ENCODE assay signal across 17 mouse cellular contexts in the genomic region with DNA sequence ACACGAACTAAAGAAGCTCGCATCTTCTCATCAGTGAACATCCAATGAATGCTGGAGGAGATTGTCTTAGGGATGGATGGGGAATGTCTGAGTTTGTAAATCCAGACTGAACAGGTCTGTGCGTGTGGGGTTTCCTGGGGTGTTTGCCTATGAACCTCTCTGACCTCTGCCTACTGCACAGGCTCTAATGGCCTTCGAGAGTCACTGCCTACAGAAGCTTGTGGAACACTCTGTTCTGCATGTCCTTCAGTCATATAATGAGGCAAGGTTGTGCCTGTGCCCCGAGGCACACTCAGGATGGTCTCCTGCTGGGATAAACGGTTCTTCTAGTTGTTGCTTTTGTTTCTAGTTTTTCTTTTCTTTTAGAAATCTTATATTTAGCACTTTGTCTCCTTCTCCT.
"Had no signal": no experiment of that assay in that cellular context is flagged by ENCODE, and none has a peak within 500 bp of the region (broad histone marks: within the 10 kb centered on the region; RNA-seq: fewer than 3 reads in every experiment).

No protein-coding gene starts in this region.

- H3K36me3 ChIP-seq: kidney, embryonic 15.5 days; limb, embryonic 13.5 days; liver, embryonic 13.5 days; neural tube, embryonic 12.5 days; neural tube, embryonic 15.5 days had no signal

- H3K4me3 ChIP-seq: kidney, embryonic 15.5 days; limb, embryonic 13.5 days; liver, embryonic 13.5 days; neural tube, embryonic 12.5 days; neural tube, embryonic 15.5 days had no signal

- H3K27ac ChIP-seq: kidney, embryonic 15.5 days; limb, embryonic 13.5 days; liver, embryonic 13.5 days; neural tube, embryonic 12.5 days; neural tube, embryonic 15.5 days; stomach, postnatal 0 days had no signal

- H3K27me3 ChIP-seq: kidney, embryonic 15.5 days; limb, embryonic 13.5 days; liver, embryonic 13.5 days; neural tube, embryonic 12.5 days; neural tube, embryonic 15.5 days had no signal

- H3K9ac ChIP-seq: kidney, embryonic 15.5 days; limb, embryonic 13.5 days; liver, embryonic 13.5 days; neural tube, embryonic 12.5 days; neural tube, embryonic 15.5 days had no signal

- H3K9me3 ChIP-seq: kidney, embryonic 15.5 days; limb, embryonic 13.5 days; liver, embryonic 13.5 days; neural tube, embryonic 12.5 days; neural tube, embryonic 15.5 days had no signal

- DNase-seq: kidney, adult 2 months; kidney, postnatal 14 days; liver, embryonic 13.5 days; lung, adult 2 months; lung, postnatal 14 days; lung, postnatal 4 days; midbrain, embryonic 14.5 days; right cerebral cortex, adult 18-20 months; right cerebral cortex, postnatal 14 days; right cerebral cortex, postnatal 4 days; thymus, adult 18-20 months; thymus, postnatal 36 days had no signal

- H3K4me1 ChIP-seq: liver, embryonic 13.5 days had no signal
